Mouse (Mus musculus) midbrain, embryonic 15.5 days (tissue): ENCODE measurements around the gene Pus7. TPM values are rescaled to one million over a fixed set of nuclear protein-coding genes. Genes with fewer than 3 reads are reported as not detected.

ENCODE experiments used
- ATAC-seq: fragments of 200-750 bp; cut with Nextera tagmentation; replicated peaks from 2 replicates; pipeline ENCODE4 v1.8.0; 2017; ENCODE audit warnings: moderate TSS enrichment
- H3K27ac ChIP-seq: fragments of 300-500 bp; sonication (generic); 2 replicates; pipeline ENCODE4 v1.5.1; 2015; ENCODE audit warnings: mild to moderate bottlenecking, inconsistent platforms
- H3K27me3 ChIP-seq: fragments of 300-500 bp; sonication (generic); replicated peaks from 2 replicates; pipeline ENCODE4 v1.6.1; 2015; ENCODE audit warnings: inconsistent platforms
- H3K36me3 ChIP-seq: fragments of 300-500 bp; sonication (generic); replicated peaks from 2 replicates; pipeline ENCODE4 v1.6.1; 2015; ENCODE audit warnings: inconsistent platforms
- H3K4me1 ChIP-seq: fragments of 300-500 bp; sonication (generic); 2 replicates; pipeline ENCODE4 v1.6.1; 2015; ENCODE audit warnings: inconsistent platforms
- H3K4me2 ChIP-seq: fragments of 300-500 bp; sonication (generic); 2 replicates; pipeline ENCODE4 v1.6.1; 2015; ENCODE audit warnings: inconsistent platforms, mild to moderate bottlenecking, moderate library complexity
- H3K4me3 ChIP-seq: fragments of 300-500 bp; sonication (generic); 2 replicates; pipeline ENCODE4 v1.5.1; 2015; ENCODE audit warnings: mild to moderate bottlenecking, inconsistent platforms
- H3K9ac ChIP-seq: fragments of 300-500 bp; sonication (generic); 2 replicates; pipeline ENCODE4 v1.6.1; 2015; ENCODE audit warnings: mild to moderate bottlenecking, inconsistent platforms
- H3K9me3 ChIP-seq: fragments of 300-500 bp; sonication (generic); 2 replicates; pipeline ENCODE4 v1.6.1; 2016; ENCODE audit warnings: inconsistent platforms
- WGBS: fragments of 180-500 bp; shearing (Covaris S2); methylation state at CpG from one replicate; pipeline ENCODE4 v1.1.7; 2015; ENCODE audit warnings: mixed read lengths; 5-methylcytosine and 5-hydroxymethylcytosine counted together
- polyA plus RNA-seq: library from polyadenylated mRNA; unstranded; fragments of >200 nt; fragmentation: Nextera tagmentation; extraction: Ambion mirVana; gene quantifications from 2 replicates; pipeline ENCODE4 v1.2.1, GENCODE M21; 2015

Gene Pus7
- polyA plus RNA-seq, 1 experiment from 2014 or later: 17.3 TPM

DNA sequence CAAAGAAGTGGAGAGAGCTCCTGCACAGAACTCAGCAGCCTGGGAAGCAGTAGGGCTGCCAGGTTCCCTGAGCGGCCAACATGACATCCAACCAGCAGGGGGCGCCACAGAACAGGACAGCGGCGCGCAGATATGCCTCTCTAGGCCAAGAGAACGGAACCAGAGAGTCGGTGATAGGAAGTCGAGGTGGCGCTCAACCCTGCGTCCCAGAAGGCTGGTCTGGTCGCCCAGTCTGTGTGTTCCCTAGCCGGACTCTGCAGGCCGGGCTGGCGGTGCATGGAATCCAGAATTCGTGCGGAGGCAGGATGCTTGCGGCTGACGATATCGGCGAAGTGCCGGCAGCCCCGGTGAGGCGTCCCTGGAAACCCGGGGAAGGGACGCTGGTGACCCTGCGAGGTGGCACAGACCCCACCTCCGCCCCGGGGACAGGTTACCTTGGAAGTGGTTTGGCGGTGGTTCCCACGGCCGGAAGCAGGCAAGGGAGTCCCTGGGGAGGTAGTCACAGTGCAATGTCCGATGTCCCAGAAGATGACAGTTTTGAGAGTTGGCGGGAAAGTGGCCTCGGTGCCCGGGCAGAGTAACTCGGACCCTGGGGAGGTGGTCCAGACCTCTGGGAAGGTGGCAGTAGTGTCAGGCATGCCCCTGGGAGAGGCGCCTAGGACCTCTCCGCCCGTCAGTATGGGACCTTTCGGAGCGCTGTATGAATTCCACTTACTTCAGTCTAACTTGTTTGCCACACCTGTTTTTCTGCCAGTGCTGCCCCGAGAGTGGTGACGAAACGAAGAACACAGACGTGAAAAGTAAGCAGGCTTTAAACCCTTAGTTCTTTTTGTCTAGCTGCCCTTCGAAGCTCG is 4.3 kb upstream of the Pus7 start, which contains the start of gene Rint1:
Gene Rint1, plus strand, starts transcription at position 176 of the 854 bp plus-strand sequence.
- peaks cover 17% of the 10 kb centered on the region for H3K4me1 ChIP-seq
- peak within 1 kb of the TSS; percentile 96 for H3K4me2 ChIP-seq
- peak within 1 kb of the TSS; percentile 90 for H3K9ac ChIP-seq
- peaks cover 6% of the 10 kb centered on the region; the same call in 1 of the 2 replicates for H3K36me3 ChIP-seq
- 4% methylated on average over 47 of the region's 47 CpGs for WGBS
- ATAC-seq: peak; percentile 86
- peak within 1 kb of the TSS; percentile 78 for H3K27ac ChIP-seq
- no peaks in the 10 kb centered on the region for H3K9me3 ChIP-seq
- no peaks in the 10 kb centered on the region for H3K27me3 ChIP-seq
- H3K4me3 ChIP-seq: peak within 1 kb of the TSS; percentile 96

DNA sequence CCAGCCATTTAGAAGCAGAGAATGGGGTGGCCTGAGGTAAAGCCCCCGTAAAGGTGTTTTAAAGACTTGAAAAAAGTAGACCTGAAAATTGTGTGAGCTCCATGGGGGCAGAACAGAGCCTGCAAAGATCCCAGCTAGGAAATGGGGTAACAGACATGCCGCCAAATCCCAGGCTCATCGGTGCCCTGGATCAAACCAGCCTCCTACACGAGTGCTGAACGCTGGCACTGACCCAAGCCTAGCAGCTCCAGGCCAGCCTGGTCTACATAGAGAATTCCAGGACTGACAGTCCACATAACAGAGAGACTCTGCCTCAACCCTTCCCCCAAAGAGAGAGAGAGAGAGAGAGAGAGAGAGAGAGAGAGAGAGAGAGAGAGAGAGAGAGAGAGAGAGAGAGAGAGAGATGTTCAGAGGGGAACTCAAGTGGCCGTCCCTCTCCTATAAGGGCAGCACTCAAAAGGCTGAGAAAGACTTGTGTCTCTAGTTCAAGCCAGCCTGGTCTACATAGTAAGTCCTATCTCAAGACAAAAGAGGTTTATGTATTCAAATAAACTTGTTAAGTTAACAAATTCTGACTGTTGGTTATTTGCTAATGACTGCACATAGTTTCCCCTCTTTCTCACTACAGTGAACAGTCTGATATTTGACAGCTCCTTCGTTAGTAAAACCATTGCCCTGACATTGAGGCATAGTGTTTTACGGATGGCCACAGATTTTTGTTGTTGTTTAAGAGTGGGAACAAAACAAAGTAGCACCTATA is 1.3 kb downstream of the Pus7 start:
- ATAC-seq: no peak

DNA sequence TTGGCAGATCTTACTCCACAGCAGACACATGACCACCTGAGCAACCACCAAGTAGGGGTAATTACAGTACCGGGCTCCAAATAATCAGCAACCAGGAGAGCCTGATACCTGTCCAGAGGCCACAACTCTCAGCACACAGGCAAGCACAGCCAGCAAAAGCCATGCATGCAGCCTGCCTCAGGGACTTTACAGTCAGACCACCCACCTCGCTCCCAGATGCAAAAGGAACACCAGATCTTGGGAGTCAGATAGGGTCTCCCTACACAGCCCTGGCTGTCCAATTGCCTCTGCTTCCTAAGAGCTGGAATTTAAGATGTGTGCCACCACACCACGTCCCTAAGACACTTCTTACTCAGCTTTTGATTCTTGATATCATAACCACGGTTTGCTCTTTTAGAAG is 2.3 kb downstream of the Pus7 start:
- 86% methylated on average over 4 of the region's 4 CpGs for WGBS
- Histone ChIP-seq H3K4me2 (no peak overlapping the region), H3K36me3 (no peaks in the 10 kb centered on the region), H3K9ac (no peak overlapping the region), H3K4me1 (peaks cover 13% of the 10 kb centered on the region), H3K27ac (no peak overlapping the region), H3K9me3 (no peaks in the 10 kb centered on the region), H3K27me3 (no peaks in the 10 kb centered on the region), H3K4me3 (no peak overlapping the region)
- ATAC-seq: no peak

More for the DNA sequence above, 1.3 kb downstream of the Pus7 start:
- H3K27me3 ChIP-seq: no peaks in the 10 kb centered on the region
- WGBS: 52% methylated on average over 8 of the region's 8 CpGs
- peak overlapping the region; percentile 77 for H3K4me3 ChIP-seq
- peak overlapping the region; percentile 61; the same call in 1 of the 2 replicates for H3K9ac ChIP-seq
- H3K4me2 ChIP-seq: peak overlapping the region; percentile 70
- peaks cover 13% of the 10 kb centered on the region for H3K4me1 ChIP-seq
- no peaks in the 10 kb centered on the region for H3K36me3 ChIP-seq
- no peak overlapping the region for H3K27ac ChIP-seq
- no peaks in the 10 kb centered on the region for H3K9me3 ChIP-seq

DNA sequence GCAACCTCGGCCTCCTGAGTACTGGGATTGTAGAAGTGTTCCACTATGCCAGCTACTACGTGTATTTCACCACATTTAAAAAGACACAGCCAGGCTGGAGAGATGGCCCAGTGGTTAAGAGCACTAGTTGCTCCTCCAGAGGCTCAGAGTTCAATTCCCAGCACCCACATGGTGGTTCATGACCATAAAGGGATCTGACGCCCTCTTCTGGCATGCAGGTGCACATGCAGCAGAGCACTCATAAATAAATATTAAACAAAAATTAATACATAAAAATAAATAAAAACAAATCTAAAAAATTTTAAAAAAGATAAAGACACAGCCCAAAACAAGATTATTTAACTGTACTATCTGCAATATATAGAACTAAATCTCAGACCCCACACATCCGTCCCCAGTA is 3.0 kb downstream of the Pus7 start:
- 88% methylated on average over 4 of the region's 4 CpGs for WGBS

DNA sequence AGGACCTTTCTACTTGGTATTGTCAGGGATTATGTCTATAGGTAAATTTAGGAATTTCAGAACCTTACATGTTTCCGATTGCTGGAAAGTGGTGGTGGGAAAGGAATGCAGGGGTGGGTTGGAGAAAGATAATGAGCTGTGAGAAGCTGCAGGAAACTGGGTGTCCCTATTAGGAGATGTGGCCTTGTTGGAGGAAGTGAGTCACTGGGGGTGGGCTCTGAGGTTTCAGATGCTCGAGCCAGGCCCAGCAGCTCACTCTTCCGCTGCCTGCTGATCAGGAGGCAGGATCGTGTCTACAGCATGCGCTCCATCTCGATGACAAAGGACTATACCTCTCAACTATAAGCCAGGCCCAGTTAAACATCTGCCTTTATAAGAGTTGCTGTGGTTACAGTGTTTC is 9.3 kb downstream of the Pus7 start:
- Histone ChIP-seq H3K9ac (no peak overlapping the region), H3K9me3 (no peaks in the 10 kb centered on the region), H3K4me2 (no peak overlapping the region), H3K36me3 (0 out of 2 replicates have a peak, but pooled peaks cover 5% of the 10 kb centered on the region), H3K27ac (no peak overlapping the region), H3K4me1 (no peaks in the 10 kb centered on the region), H3K27me3 (no peaks in the 10 kb centered on the region), H3K4me3 (no peak overlapping the region)
- no peak for ATAC-seq
- 87% methylated on average over 6 of the region's 6 CpGs for WGBS

More for the DNA sequence above, 3.0 kb downstream of the Pus7 start:
- H3K36me3 ChIP-seq: no peaks in the 10 kb centered on the region
- H3K9me3 ChIP-seq: no peaks in the 10 kb centered on the region
- no peaks in the 10 kb centered on the region for H3K27me3 ChIP-seq
- H3K4me3 ChIP-seq: no peak overlapping the region
- peaks cover 13% of the 10 kb centered on the region for H3K4me1 ChIP-seq
- no peak for ATAC-seq
- H3K9ac ChIP-seq: no peak overlapping the region
- no peak overlapping the region for H3K27ac ChIP-seq
- no peak overlapping the region for H3K4me2 ChIP-seq

DNA sequence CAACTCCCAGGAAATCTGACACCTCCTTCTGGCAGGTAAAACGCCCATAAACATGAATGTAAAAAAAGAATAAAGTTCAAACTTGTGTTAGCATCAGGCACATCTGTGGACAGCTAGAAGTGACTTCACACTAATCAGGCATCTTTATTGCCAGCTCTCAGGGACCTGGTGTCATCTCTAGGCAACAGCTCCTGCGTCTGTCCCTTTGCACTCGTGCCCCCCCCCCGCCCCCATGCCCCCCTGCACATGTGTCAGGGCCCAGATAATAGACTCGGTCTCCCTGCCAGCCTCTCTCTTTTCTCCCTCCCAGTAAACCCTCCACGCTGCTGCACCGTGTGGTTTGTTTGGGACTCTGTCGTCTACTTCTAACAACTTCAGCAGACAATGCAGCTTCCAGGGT is 12.4 kb downstream of the Pus7 start:
- Histone ChIP-seq H3K4me3 (no peak overlapping the region), H3K27me3 (no peaks in the 10 kb centered on the region), H3K27ac (no peak overlapping the region), H3K9ac (no peak overlapping the region), H3K9me3 (no peaks in the 10 kb centered on the region), H3K36me3 (peaks cover 15% of the 10 kb centered on the region; the same call in 1 of the 2 replicates), H3K4me1 (no peaks in the 10 kb centered on the region), H3K4me2 (no peak overlapping the region)
- 50% methylated on average over 8 of the region's 8 CpGs for WGBS
- no peak for ATAC-seq

DNA sequence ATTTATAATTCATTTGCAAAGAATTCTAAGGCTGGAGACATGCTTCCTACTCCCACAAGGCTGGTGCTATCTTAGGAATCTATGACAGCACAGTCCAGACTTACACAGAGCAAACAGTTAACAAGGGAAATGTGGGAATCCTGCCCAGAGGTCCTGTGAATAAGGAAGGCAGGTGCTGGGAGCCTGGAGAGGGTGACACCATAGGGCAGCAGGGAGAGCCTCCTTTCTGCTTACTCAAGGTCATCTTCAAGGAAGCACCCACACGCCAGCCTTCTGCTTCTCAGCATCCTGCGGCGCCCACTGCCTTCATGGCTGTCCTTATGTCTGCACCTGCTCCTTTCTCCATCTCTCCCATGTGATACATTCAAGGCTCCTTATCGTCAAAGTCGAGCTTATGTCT is 19.0 kb downstream of the Pus7 start:
- Histone ChIP-seq H3K27me3 (no peaks in the 10 kb centered on the region), H3K4me2 (no peak overlapping the region), H3K27ac (no peak overlapping the region), H3K9me3 (no peaks in the 10 kb centered on the region), H3K4me1 (no peaks in the 10 kb centered on the region), H3K9ac (no peak overlapping the region), H3K36me3 (peaks cover 17% of the 10 kb centered on the region), H3K4me3 (no peak overlapping the region)
- no peak for ATAC-seq
- WGBS: 95% methylated on average over 5 of the region's 5 CpGs

DNA sequence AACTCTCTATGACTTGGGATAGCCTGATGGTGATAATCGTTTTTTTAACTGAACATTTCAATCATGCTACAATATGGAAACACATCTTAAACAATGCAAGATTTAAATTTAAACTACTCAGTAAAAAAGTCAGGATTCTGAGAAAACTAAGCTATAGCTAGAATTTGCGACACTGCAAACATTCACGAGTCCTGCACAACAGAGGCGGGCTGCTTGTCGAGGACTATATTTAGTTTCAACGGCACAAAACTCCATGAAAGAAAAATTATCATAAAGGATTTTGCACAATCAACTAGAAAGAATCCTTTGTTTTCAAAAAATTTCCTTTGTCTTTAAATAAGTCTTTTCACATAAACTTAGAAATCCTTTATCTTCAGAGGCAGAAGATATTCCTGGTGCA is 21.0 kb downstream of the Pus7 start:
- Histone ChIP-seq H3K4me3 (no peak overlapping the region), H3K36me3 (peaks cover 13% of the 10 kb centered on the region), H3K9ac (no peak overlapping the region), H3K4me2 (no peak overlapping the region), H3K27me3 (no peaks in the 10 kb centered on the region), H3K4me1 (no peaks in the 10 kb centered on the region), H3K9me3 (no peaks in the 10 kb centered on the region), H3K27ac (no peak overlapping the region)
- no peak for ATAC-seq
- WGBS: 91% methylated on average over 6 of the region's 6 CpGs

DNA sequence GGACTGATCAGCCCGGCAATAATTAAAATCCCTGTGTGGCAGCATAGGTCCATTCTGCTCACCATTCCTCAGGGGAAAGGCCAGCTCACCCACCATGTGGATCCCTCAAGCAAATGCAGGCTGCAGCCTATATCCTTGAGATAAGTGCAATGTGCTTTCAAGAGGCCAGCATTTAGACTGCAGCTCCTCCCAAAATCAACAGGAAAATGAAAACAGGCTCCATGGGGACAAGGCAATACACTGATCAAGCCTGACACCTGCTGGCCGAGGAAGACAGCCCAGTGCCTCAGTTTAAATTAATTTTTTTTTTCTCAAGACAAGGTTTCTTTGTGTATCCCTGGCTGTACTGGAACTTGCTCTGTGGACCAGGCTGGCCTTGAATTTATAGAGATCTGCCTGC is 24.9 kb downstream of the Pus7 start:
- peaks cover 12% of the 10 kb centered on the region; the same call in 1 of the 2 replicates for H3K36me3 ChIP-seq
- 57% methylated on average over 2 of the region's 2 CpGs for WGBS
- no peak overlapping the region for H3K27ac ChIP-seq
- H3K4me2 ChIP-seq: no peak overlapping the region
- no peaks in the 10 kb centered on the region for H3K27me3 ChIP-seq
- no peak overlapping the region for H3K9ac ChIP-seq
- no peak overlapping the region for H3K4me3 ChIP-seq
- no peaks in the 10 kb centered on the region for H3K9me3 ChIP-seq
- 0 out of 2 replicates have a peak, but pooled peaks have one; percentile 33 for ATAC-seq
- no peaks in the 10 kb centered on the region for H3K4me1 ChIP-seq

DNA sequence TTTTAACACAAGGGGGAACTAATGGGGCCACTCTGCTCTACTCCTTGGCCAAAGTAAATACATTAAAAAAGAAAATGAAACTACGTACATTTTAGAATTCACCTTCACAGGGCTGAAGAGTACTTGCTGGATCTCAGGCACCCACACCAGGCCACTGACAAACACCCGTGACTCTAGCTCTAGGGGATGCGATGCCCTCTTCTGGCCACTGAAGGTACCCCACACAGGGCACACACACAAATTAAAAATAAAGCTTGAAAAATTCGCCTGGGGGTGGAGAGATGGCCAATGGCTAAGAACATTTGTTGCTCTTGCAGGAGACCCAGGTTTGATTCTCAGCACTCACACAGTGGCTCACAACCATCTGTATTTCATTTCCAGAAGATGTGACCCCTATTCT is 27.1 kb downstream of the Pus7 start:
- H3K27me3 ChIP-seq: no peaks in the 10 kb centered on the region
- no peaks in the 10 kb centered on the region for H3K9me3 ChIP-seq
- peaks cover 9% of the 10 kb centered on the region; the same call in 1 of the 2 replicates for H3K36me3 ChIP-seq
- H3K9ac ChIP-seq: no peak overlapping the region
- H3K4me1 ChIP-seq: no peaks in the 10 kb centered on the region
- no peak overlapping the region for H3K4me3 ChIP-seq
- H3K27ac ChIP-seq: no peak overlapping the region
- WGBS: 92% methylated on average over 4 of the region's 4 CpGs
- no peak overlapping the region for H3K4me2 ChIP-seq
- ATAC-seq: no peak

DNA sequence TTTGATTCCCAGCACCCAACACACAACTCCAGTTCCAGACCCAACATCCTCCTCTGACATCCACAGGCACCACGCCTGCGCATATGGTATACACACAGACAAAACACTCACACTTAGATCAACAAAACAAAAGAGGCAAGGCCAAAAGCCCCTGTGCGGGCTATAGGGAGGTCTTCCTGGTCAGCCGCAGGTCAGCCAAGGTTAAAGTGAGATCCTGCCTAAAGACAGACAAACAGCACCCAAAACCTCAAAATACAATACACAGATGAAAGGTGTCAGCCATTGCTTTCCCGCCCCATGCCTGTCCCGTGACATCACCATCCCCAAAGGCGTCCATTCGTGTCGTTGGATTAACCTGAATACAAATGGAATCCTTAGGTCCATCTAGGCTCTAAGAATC is 27.9 kb downstream of the Pus7 start:
- H3K4me3 ChIP-seq: no peak overlapping the region
- H3K27me3 ChIP-seq: no peaks in the 10 kb centered on the region
- WGBS: 97% methylated on average over 9 of the region's 9 CpGs
- peaks cover 9% of the 10 kb centered on the region; the same call in 1 of the 2 replicates for H3K36me3 ChIP-seq
- H3K9me3 ChIP-seq: no peaks in the 10 kb centered on the region
- H3K4me1 ChIP-seq: no peaks in the 10 kb centered on the region
- H3K27ac ChIP-seq: no peak overlapping the region
- no peak for ATAC-seq
- no peak overlapping the region for H3K9ac ChIP-seq
- H3K4me2 ChIP-seq: no peak overlapping the region

DNA sequence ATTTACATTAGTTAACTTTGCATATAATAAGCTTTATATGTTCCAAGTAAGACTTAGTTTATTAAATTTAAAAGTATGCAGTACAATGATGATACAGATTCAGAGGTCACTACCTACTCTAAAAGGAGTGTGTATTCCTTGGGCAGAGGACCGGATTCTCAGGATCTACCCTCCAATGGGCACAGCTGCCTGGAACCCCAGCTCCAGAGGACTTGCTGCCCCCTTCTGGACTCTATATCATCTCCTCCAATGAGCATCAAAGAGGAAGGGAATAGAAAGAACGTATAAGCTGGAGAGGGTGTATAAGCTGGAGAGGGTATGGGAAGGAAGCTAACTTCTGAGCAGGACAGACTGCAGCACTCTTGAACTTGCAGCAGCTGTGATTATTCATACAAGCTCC is 33.6 kb downstream of the Pus7 start:
- no peaks in the 10 kb centered on the region for H3K27me3 ChIP-seq
- H3K27ac ChIP-seq: no peak overlapping the region
- no peak overlapping the region for H3K4me3 ChIP-seq
- 52% methylated on average over 2 of the region's 2 CpGs for WGBS
- H3K36me3 ChIP-seq: peaks cover 13% of the 10 kb centered on the region; the same call in 1 of the 2 replicates
- no peak overlapping the region for H3K4me2 ChIP-seq
- ATAC-seq: no peak
- H3K4me1 ChIP-seq: no peaks in the 10 kb centered on the region
- H3K9me3 ChIP-seq: no peaks in the 10 kb centered on the region
- no peak overlapping the region for H3K9ac ChIP-seq
